Mouse (Mus musculus) splenic B cell, adult 2 months (primary cell): Measurements from ENCODE around the gene Tox2.
A peak's percentile ranks its signal among the peaks of the same experiment; 100 is the strongest.

Experiments
- DNase-seq: peaks from one replicate; pipeline ENCODE4 v3.0.0-alpha.2; 2011; ENCODE audit warnings: low read depth, low spot score
- H3K27me3 ChIP-seq: 2 replicates; pipeline ENCODE4 v1.6.1; 2012; ENCODE audit warnings: mild to moderate bottlenecking, low read length, moderate library complexity, mixed read lengths; ENCODE audit not compliant: control insufficient read depth, poor library complexity, insufficient read depth, severe bottlenecking
- H3K36me3 ChIP-seq: 2 replicates; pipeline ENCODE4 v1.6.1; 2012; ENCODE audit warnings: mild to moderate bottlenecking, low read length, moderate library complexity, mixed read lengths; ENCODE audit not compliant: control insufficient read depth, poor library complexity, insufficient read depth, severe bottlenecking

Gene Tox2

GRCm38 (mm10) chr2:163195106-163195833 is 7.7 kb upstream of the Tox2 start:
- Histone ChIP-seq H3K36me3 (no peaks in the 10 kb centered on the region), H3K27me3 (no peaks in the 10 kb centered on the region)
- DNase-seq, result no peak

GRCm38 (mm10) chr2:163195834-163196145 is 7.1 kb upstream of the Tox2 start:
- no peak for DNase-seq
- H3K36me3 ChIP-seq, result no peaks in the 10 kb centered on the region
- H3K27me3 ChIP-seq, result no peaks in the 10 kb centered on the region

GRCm38 (mm10) chr2:163201897-163202296 is 1.0 kb upstream of the Tox2 start:
- Histone ChIP-seq H3K27me3 (no peaks in the 10 kb centered on the region; the same call in 1 of the 2 replicates), H3K36me3 (no peaks in the 10 kb centered on the region)
- DNase-seq, result no peak

GRCm38 (mm10) chr2:163202553-163202883 is 407 bp upstream of the Tox2 start:
- DNase-seq, result no peak
- Histone ChIP-seq H3K27me3 (no peaks in the 10 kb centered on the region; the same call in 1 of the 2 replicates), H3K36me3 (no peaks in the 10 kb centered on the region)

- Histone ChIP-seq H3K36me3 (no peaks in the 10 kb centered on the region), H3K27me3 (no peaks in the 10 kb centered on the region; the same call in 1 of the 2 replicates)
- DNase-seq, result no peak
Observed at GRCm38 (mm10) chr2:163203635-163204547, 966 bp downstream of the Tox2 start.

- no peak for DNase-seq
Observed at GRCm38 (mm10) chr2:163204548-163205261, 1.8 kb downstream of the Tox2 start.

GRCm38 (mm10) chr2:163205262-163205647 is 2.3 kb downstream of the Tox2 start:
- no peak for DNase-seq
- H3K36me3 ChIP-seq, result no peaks in the 10 kb centered on the region

More at GRCm38 (mm10) chr2:163204548-163205261, 1.8 kb downstream of the Tox2 start:
- H3K27me3 ChIP-seq, result no peaks in the 10 kb centered on the region; the same call in 1 of the 2 replicates
- no peaks in the 10 kb centered on the region for H3K36me3 ChIP-seq

GRCm38 (mm10) chr2:163205737-163206490 is 3.0 kb downstream of the Tox2 start:
- H3K36me3 ChIP-seq, result no peaks in the 10 kb centered on the region
- H3K27me3 ChIP-seq, result no peaks in the 10 kb centered on the region; the same call in 1 of the 2 replicates
- no peak for DNase-seq

More at GRCm38 (mm10) chr2:163205262-163205647, 2.3 kb downstream of the Tox2 start:
- H3K27me3 ChIP-seq, result no peaks in the 10 kb centered on the region; the same call in 1 of the 2 replicates

GRCm38 (mm10) chr2:163207315-163207714 is 4.4 kb downstream of the Tox2 start:
- peak; percentile 17 for DNase-seq
- Histone ChIP-seq H3K27me3 (no peaks in the 10 kb centered on the region), H3K36me3 (no peaks in the 10 kb centered on the region)

- no peak for DNase-seq
- H3K27me3 ChIP-seq, result no peaks in the 10 kb centered on the region
- H3K36me3 ChIP-seq, result no peaks in the 10 kb centered on the region
Observed at GRCm38 (mm10) chr2:163209139-163209538, 6.2 kb downstream of the Tox2 start.

- Histone ChIP-seq H3K27me3 (no peaks in the 10 kb centered on the region), H3K36me3 (no peaks in the 10 kb centered on the region)
- DNase-seq, result no peak
Observed at GRCm38 (mm10) chr2:163213085-163213484, 10.2 kb downstream of the Tox2 start.

- DNase-seq, result no peak
- H3K36me3 ChIP-seq, result no peaks in the 10 kb centered on the region
- H3K27me3 ChIP-seq, result no peaks in the 10 kb centered on the region
Observed at GRCm38 (mm10) chr2:163218095-163218494, 15.2 kb downstream of the Tox2 start.

GRCm38 (mm10) chr2:163218571-163218970 is 15.6 kb downstream of the Tox2 start:
- Histone ChIP-seq H3K27me3 (no peaks in the 10 kb centered on the region), H3K36me3 (no peaks in the 10 kb centered on the region)
- no peak for DNase-seq

- H3K36me3 ChIP-seq, result no peaks in the 10 kb centered on the region
- no peaks in the 10 kb centered on the region for H3K27me3 ChIP-seq
- DNase-seq, result no peak
Observed at GRCm38 (mm10) chr2:163219447-163219846, 16.5 kb downstream of the Tox2 start.
